Mouse (Mus musculus) lung, embryonic 16.5 days (tissue): ENCODE results near the gene Cabp1. TPM values are rescaled to one million over a fixed set of nuclear protein-coding genes. Genes with fewer than 3 reads are reported as not detected.
"Not testable (repeated sequence)": the region's sequence is repeated elsewhere in the genome, so short reads cannot be mapped to it uniquely, and the experiment has no call there.

Experiments
- ATAC-seq: fragments of 200-750 bp; cut with Nextera tagmentation; 2 replicates; pipeline ENCODE4 v1.8.0; 2017; ENCODE audit warnings: low read depth, mild to moderate bottlenecking, moderate library complexity
- H3K27ac ChIP-seq: fragments of 300-500 bp; sonication (generic); 2 replicates; pipeline ENCODE4 v1.5.1; 2014; ENCODE audit warnings: mild to moderate bottlenecking, control low read depth, low read length
- H3K27me3 ChIP-seq: fragments of 300-500 bp; sonication (generic); 2 replicates; pipeline ENCODE4 v1.6.1; 2014; ENCODE audit warnings: low read depth, low read length, mixed read lengths; ENCODE audit not compliant: control insufficient read depth, insufficient read depth
- H3K36me3 ChIP-seq: fragments of 300-500 bp; sonication (generic); 2 replicates; pipeline ENCODE4 v1.6.1; 2014; ENCODE audit warnings: low read length; ENCODE audit not compliant: control insufficient read depth, insufficient read depth
- H3K4me1 ChIP-seq: fragments of 300-500 bp; sonication (generic); replicated peaks from 2 replicates; pipeline ENCODE4 v1.6.1; 2014; ENCODE audit warnings: low read length, mixed read lengths; ENCODE audit not compliant: control insufficient read depth, insufficient read depth
- H3K4me2 ChIP-seq: fragments of 300-500 bp; sonication (generic); 2 replicates; pipeline ENCODE4 v1.6.1; 2014; ENCODE audit warnings: low read depth, low read length, control low read depth
- H3K4me3 ChIP-seq: fragments of 300-500 bp; sonication (generic); 2 replicates; pipeline ENCODE4 v1.5.1; 2014; ENCODE audit warnings: mild to moderate bottlenecking, low read length, control low read depth
- H3K9ac ChIP-seq: fragments of 300-500 bp; sonication (generic); 2 replicates; pipeline ENCODE4 v1.6.1; 2014; ENCODE audit warnings: low read length, control low read depth
- H3K9me3 ChIP-seq: fragments of 300-500 bp; sonication (generic); 2 replicates; pipeline ENCODE4 v1.6.1; 2016; ENCODE audit warnings: low read length; ENCODE audit not compliant: control insufficient read depth
- WGBS: fragments of 180-500 bp; shearing (Covaris S2); extraction: QIAGEN DNeasy Blood & Tissue Kit; methylation state at CpG from one replicate; pipeline ENCODE4 v1.1.7; 2014; 5-methylcytosine and 5-hydroxymethylcytosine counted together
- polyA plus RNA-seq: library from polyadenylated mRNA; unstranded; fragments of >200 nt; fragmentation: Nextera tagmentation; extraction: Ambion mirVana; gene quantifications from 2 replicates; pipeline ENCODE4 v1.2.1, GENCODE M21; 2015

Gene Cabp1
- polyA plus RNA-seq, 1 experiment from 2014 or later: 1.3 TPM

DNA sequence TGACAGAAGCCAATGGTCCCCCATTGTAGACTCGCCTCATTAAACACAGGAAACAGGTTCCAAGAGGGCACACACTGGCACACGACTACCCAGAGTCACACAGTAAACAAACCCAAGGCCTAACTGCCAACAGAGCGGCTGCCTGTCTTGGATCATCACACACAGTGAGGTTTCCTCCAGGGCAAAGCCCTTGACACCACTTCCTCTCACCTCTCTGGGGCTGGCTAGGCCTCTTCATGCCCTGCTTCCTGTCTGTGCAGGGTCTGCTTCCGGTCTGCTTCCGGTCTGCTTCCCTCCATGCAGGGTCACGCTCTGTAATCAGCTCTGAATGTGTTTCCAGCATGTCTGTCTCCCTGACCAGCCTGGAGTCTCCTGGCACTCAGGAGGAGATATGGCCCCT, 26.8 kb downstream of the Cabp1 start:
- Histone ChIP-seq H3K4me1 (peaks cover 22% of the 10 kb centered on the region), H3K27ac (peak overlapping the region; percentile 51), H3K9ac (no peak overlapping the region), H3K9me3 (no peaks in the 10 kb centered on the region), H3K27me3 (no peaks in the 10 kb centered on the region), H3K4me2 (no peak overlapping the region), H3K4me3 (no peak overlapping the region), H3K36me3 (no peaks in the 10 kb centered on the region)
- peak; percentile 37 for ATAC-seq
- 39% methylated on average over 6 of the region's 6 CpGs for WGBS

DNA sequence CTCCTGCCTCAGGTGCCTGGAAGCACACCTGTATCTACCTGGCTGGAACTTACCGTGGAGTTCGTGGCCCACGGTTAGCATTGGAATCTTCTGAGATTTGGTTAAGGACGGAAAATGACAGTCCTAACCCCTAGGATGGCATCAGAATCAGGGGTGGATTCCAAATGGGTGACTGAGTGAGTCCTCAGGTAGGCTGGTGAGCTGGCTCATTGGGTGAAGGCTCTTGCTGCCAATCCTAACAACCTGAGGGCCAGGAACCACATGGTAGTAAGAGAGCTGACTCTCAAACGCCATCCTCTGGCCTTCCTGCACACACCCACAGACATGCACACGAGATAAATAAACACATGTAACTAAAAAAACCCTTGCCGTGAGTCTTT, 27.4 kb downstream of the Cabp1 start:
- Histone ChIP-seq H3K9ac (no peak overlapping the region; the same call in 1 of the 2 replicates), H3K4me3 (no peak overlapping the region), H3K4me2 (no peak overlapping the region), H3K4me1 (peaks cover 22% of the 10 kb centered on the region), H3K9me3 (no peaks in the 10 kb centered on the region), H3K36me3 (no peaks in the 10 kb centered on the region), H3K27me3 (no peaks in the 10 kb centered on the region), H3K27ac (peak overlapping the region; percentile 51)
- ATAC-seq: no peak
- 68% methylated on average over 7 of the region's 7 CpGs for WGBS

DNA sequence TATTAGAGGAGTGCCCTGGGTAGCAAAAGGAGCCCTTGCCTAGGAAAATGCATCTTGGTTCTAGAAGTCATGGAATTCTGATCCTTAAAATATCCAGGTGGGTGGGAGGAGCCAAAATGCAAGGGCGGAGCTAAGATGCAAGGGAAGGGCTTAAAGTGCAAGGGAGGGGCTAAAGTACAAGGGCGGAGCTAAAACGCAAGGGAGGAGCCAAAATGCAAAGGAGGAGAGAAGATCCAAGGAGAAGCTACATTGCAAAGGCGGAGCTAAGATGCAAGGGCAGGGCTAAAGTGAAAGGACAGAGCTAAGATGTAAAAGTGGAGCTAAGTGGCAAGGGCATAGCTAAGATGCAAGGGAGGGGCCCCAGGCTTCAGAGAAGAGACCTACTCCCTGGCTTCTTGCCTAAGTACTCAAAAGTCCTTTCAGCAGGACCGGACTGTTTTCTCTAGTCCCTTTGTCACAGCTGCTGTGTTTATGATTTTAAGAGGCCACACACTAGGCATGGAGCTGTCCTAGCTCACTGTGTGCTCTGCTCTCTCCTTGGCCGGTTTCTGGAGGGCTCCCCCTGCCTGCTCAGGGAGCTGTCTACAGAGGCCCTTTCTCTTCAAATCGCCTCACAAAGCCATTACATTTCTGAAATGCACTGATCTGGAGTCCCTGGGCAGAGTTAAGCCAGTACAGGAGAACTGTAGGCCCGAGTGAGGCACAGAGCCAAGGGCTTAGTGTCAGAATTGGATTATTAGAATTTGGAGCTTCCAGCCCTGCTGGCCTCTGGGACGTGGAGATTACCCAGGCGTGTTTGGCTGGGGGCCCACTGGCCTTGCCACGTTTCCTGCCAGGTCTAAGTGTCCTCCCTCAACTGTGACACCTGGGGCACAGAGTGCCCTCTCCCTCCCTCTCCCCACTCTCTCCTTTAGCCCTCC, 28.0 kb downstream of the Cabp1 start:
- no peaks in the 10 kb centered on the region for H3K9me3 ChIP-seq
- no peak overlapping the region for H3K4me2 ChIP-seq
- no peak overlapping the region for H3K4me3 ChIP-seq
- H3K4me1 ChIP-seq: peaks cover 25% of the 10 kb centered on the region
- no peak overlapping the region; the same call in 1 of the 2 replicates for H3K9ac ChIP-seq
- H3K36me3 ChIP-seq: no peaks in the 10 kb centered on the region
- ATAC-seq: peak; percentile 58
- H3K27ac ChIP-seq: peak overlapping the region; percentile 51
- 30% methylated on average over 11 of the region's 11 CpGs for WGBS
- H3K27me3 ChIP-seq: no peaks in the 10 kb centered on the region

DNA sequence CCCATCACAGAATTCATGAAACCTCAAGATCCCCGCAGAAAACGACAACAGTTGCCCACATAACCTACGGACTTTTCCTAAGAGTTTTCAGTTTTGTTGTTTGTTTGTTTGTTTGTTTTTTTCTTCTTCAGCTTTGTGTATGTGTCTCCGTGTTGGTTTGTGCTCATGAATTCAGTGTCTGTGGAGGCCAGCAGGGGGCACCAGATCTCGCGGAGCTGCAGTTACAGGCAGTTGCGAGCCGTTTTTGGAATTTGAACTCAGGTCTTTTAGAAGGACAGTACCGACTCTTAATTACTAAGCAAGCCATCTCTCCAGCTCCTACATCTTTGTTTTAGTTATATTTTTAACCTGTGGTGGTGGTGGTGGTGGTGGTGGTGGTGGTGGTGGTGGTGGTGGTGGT, 28.8 kb downstream of the Cabp1 start:
- Histone ChIP-seq H3K9ac (no peak overlapping the region), H3K4me3 (no peak overlapping the region), H3K36me3 (no peaks in the 10 kb centered on the region), H3K27me3 (no peaks in the 10 kb centered on the region), H3K4me2 (no peak overlapping the region), H3K27ac (no peak overlapping the region), H3K9me3 (no peaks in the 10 kb centered on the region), H3K4me1 (peaks cover 28% of the 10 kb centered on the region)
- 58% methylated on average over 9 of the region's 9 CpGs for WGBS
- ATAC-seq: no peak

DNA sequence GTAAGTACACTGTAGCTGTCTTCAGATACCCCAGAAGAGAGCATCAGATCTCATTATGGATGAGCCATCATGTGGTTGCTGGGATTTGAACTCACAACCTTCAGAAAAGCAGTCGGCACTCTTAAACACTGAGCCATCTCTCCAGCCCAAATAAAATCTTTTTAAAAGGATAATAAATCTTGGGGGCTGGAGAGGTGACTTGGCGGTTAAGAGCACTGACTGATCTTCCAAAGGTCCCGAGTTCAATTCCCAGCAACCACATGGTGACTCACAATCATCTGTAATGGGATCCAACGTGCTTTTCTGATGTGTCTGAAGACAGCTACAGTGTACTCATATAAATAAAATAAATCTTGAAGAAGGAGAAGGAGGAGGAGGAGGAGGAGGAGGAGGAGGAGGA, 29.7 kb downstream of the Cabp1 start:
- 73% methylated on average over 4 of the region's 4 CpGs for WGBS

DNA sequence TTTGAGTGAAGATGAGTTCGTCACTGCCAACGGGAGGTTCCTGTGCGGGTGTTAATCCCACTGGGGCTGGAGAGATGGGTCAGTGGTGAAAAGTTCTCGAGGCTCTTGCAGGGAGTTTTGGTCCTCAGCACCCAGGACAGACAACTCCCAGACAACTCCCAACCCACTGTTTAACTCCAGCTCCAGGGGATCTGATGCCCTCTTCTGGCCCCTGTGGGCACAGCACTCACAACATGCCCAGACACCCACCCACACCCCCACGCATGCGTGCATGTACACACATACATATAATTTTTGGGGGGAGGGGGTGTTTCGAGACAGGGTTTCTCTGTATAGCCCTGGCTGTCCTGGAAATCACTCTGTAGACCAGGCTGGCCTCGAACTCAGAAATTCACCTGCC, 30.6 kb downstream of the Cabp1 start:
- Histone ChIP-seq H3K4me1 (peaks cover 24% of the 10 kb centered on the region), H3K4me2 (peak overlapping the region; percentile 30), H3K36me3 (no peaks in the 10 kb centered on the region), H3K27me3 (no peaks in the 10 kb centered on the region), H3K27ac (no peak overlapping the region), H3K9me3 (no peaks in the 10 kb centered on the region), H3K9ac (no peak overlapping the region), H3K4me3 (no peak overlapping the region)
- WGBS: 37% methylated on average over 8 of the region's 8 CpGs
- ATAC-seq: no peak

More for the DNA sequence above, 29.7 kb downstream of the Cabp1 start:
- H3K27ac ChIP-seq, H3K9me3 ChIP-seq, H3K4me3 ChIP-seq, H3K9ac ChIP-seq, H3K36me3 ChIP-seq, H3K27me3 ChIP-seq, H3K4me2 ChIP-seq, ATAC-seq: not testable (repeated sequence)
- H3K4me1 ChIP-seq: peaks cover 27% of the 10 kb centered on the region

DNA sequence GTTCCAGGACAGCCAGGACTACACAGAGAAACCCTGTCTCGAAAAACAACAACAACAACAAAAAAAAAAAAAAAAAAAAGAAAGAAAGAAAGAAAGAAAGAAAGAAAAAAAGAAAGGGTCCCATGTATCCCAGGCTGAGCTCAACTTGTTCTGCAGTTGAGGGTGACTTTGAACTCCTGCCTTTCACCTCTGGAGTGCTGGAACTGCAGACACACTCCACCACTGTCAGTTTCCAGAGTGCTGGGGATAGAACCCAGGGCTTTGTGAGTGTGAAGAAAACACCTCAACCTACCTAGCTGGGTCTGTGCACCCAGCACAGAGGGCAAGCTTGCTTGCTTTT, 32.3 kb downstream of the Cabp1 start:
- not testable (repeated sequence) for H3K27ac ChIP-seq, H3K27me3 ChIP-seq, ATAC-seq, H3K9me3 ChIP-seq, H3K36me3 ChIP-seq, H3K9ac ChIP-seq, H3K4me3 ChIP-seq, H3K4me2 ChIP-seq
- peaks cover 23% of the 10 kb centered on the region for H3K4me1 ChIP-seq
- WGBS: 83% methylated on average over 1 of the region's 1 CpGs

DNA sequence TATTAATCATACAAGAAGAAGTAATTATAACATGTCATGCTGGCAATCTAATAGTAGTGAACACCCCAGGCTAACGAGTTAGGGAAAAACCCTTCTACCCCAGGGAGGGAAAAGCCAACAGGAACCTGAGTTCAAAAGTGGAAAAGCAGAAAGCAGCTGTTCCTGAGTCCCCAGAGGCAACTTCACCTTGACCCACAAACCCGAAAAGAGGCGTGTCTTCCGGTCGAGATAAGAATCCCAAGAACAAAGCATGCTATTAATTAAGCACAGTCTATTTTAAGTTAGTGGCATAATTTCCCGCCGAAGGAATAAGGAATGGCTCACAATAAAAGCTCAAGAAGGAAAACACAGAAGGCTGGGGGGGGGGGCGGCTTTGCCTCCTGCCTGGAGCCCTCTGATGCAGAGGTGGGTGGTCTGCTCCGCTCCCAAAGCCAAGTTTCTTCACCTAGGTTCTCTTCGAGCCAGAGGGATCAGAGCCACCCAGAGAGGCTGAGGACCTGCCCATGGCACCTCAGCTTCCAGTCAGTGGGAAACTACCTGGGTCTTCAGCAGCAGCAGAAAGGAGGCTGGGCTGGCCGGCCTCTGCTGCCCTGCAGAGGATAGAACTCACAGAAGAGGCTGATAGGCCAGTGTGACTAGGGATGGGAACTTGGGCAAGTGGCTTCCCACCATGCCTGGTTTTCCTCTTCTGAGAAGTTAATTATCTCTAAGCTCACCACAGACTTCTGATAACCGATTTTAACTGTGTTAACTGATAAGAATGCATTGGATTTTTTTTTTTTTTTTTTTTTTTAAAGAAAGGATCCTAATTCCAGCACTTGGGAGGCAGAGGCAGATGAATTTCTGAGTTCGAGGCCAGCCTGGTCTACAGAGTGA, 32.9 kb downstream of the Cabp1 start:
- Histone ChIP-seq H3K9ac (peak overlapping the region; percentile 54), H3K27ac (peak overlapping the region; percentile 81), H3K9me3 (no peaks in the 10 kb centered on the region), H3K4me1 (peaks cover 21% of the 10 kb centered on the region), H3K36me3 (no peaks in the 10 kb centered on the region), H3K27me3 (no peaks in the 10 kb centered on the region), H3K4me2 (no peak overlapping the region), H3K4me3 (no peak overlapping the region)
- no peak for ATAC-seq
- 27% methylated on average over 13 of the region's 13 CpGs for WGBS

DNA sequence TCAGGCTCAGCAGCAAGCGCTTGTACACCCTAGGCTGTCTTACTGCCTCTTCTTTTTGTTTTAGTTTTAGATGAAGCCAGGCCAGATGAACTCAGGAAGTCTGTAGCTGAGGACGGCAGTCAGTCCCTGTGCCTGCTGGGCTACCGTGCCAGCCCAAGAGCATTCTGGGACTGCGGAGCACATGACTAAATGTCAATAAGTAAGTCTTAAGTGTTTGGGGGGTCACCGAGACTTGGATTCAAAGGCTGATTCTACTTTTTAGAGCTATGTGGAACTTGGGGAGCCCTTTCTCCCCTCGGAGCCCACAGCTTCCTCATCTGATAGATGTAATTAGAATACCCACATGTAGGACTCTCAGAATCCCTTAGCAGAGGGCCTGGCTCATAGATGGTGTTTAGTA, 33.5 kb downstream of the Cabp1 start:
- 0 out of 2 replicates have a peak overlapping the region, but pooled peaks have one; percentile 0 for H3K9ac ChIP-seq
- no peaks in the 10 kb centered on the region for H3K27me3 ChIP-seq
- H3K36me3 ChIP-seq: no peaks in the 10 kb centered on the region
- WGBS: 57% methylated on average over 6 of the region's 6 CpGs
- no peak overlapping the region for H3K4me2 ChIP-seq
- H3K9me3 ChIP-seq: no peaks in the 10 kb centered on the region
- peak overlapping the region; percentile 81; the same call in 1 of the 2 replicates for H3K27ac ChIP-seq
- no peak for ATAC-seq
- no peak overlapping the region for H3K4me3 ChIP-seq
- H3K4me1 ChIP-seq: peaks cover 23% of the 10 kb centered on the region
